Mouse (Mus musculus) liver, embryonic 16.5 days (tissue): ENCODE results near the gene Ppfia3. TPM values are rescaled to one million over a fixed set of nuclear protein-coding genes. Genes with fewer than 3 reads are reported as not detected.
A peak's percentile ranks its signal among the peaks of the same experiment; 100 is the strongest.
"Not testable (repeated sequence)": the region's sequence is repeated elsewhere in the genome, so short reads cannot be mapped to it uniquely, and the experiment has no call there.

Source experiments
- ATAC-seq: fragments of 200-750 bp; cut with Nextera tagmentation; 2 replicates; pipeline ENCODE4 v1.8.0; 2017; ENCODE audit warnings: low read depth, mild to moderate bottlenecking, moderate number of reproducible peaks, moderate library complexity
- H3K27ac ChIP-seq: fragments of 300-500 bp; sonication (generic); 2 replicates; pipeline ENCODE4 v1.5.1; 2014; ENCODE audit warnings: mild to moderate bottlenecking, low read length
- H3K27me3 ChIP-seq: fragments of 300-500 bp; sonication (generic); 2 replicates; pipeline ENCODE4 v1.6.1; 2014; ENCODE audit warnings: low read depth, low read length, mixed read lengths; ENCODE audit not compliant: control insufficient read depth, insufficient read depth
- H3K36me3 ChIP-seq: fragments of 300-500 bp; sonication (generic); 2 replicates; pipeline ENCODE4 v1.6.1; 2014; ENCODE audit warnings: mild to moderate bottlenecking; ENCODE audit not compliant: control insufficient read depth, insufficient read depth
- H3K4me1 ChIP-seq: fragments of 300-500 bp; sonication (generic); 2 replicates; pipeline ENCODE4 v1.6.1; 2014; ENCODE audit warnings: low read depth, low read length, mixed read lengths; ENCODE audit not compliant: control insufficient read depth
- H3K4me2 ChIP-seq: fragments of 300-500 bp; sonication (generic); 2 replicates; pipeline ENCODE4 v1.6.1; 2014; ENCODE audit warnings: low read depth, low read length, mixed read lengths
- H3K4me3 ChIP-seq: fragments of 300-500 bp; sonication (generic); 2 replicates; pipeline ENCODE4 v1.5.1; 2014; ENCODE audit warnings: low read depth, mild to moderate bottlenecking, low read length
- H3K9ac ChIP-seq: fragments of 300-500 bp; sonication (generic); 2 replicates; pipeline ENCODE4 v1.6.1; 2014; ENCODE audit warnings: low read depth, low read length
- H3K9me3 ChIP-seq: fragments of 300-500 bp; sonication (generic); replicated peaks from 2 replicates; pipeline ENCODE4 v1.6.1; 2016; ENCODE audit warnings: low read length; ENCODE audit not compliant: control insufficient read depth
- WGBS: fragments of 180-500 bp; shearing (Covaris S2); extraction: QIAGEN DNeasy Blood & Tissue Kit; methylation state at CpG from one replicate; pipeline ENCODE4 v1.1.7; 2014; ENCODE audit not compliant: insufficient replicate concordance; 5-methylcytosine and 5-hydroxymethylcytosine counted together
- polyA plus RNA-seq: library from polyadenylated mRNA; unstranded; fragments of >200 nt; fragmentation: Nextera tagmentation; extraction: Ambion mirVana; gene quantifications from 2 replicates; pipeline ENCODE4 v1.2.1, GENCODE M21; 2015

Gene Ppfia3
- polyA plus RNA-seq, 1 experiment from 2014 or later: 0.19 TPM

DNA sequence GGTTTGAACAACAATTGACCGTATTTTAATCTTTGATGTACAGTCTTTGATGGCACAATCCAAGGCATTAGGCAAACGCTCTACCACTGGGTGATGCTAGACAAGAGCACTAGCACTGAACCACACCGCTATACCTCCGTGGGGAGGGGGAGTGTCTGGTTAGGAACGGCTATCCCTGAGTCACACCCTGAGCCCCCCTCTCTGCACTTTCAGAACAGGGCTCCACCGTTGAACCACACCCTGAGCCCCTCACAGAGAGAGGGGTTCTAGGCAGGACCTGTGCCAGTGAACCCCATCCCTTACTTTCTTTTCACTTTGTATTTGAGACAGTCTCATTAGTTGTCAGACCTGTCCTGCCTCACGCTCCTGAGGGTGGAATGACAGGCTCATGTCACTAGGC is 41.5 kb upstream of the Ppfia3 start:
- Histone ChIP-seq H3K27ac (no peak overlapping the region), H3K27me3 (peaks cover 79% of the 10 kb centered on the region), H3K9ac (no peak overlapping the region), H3K9me3 (no peaks in the 10 kb centered on the region), H3K36me3 (no peaks in the 10 kb centered on the region), H3K4me1 (peaks cover 3% of the 10 kb centered on the region), H3K4me3 (no peak overlapping the region), H3K4me2 (no peak overlapping the region)
- WGBS: 59% methylated on average over 7 of the region's 7 CpGs
- ATAC-seq: no peak

DNA sequence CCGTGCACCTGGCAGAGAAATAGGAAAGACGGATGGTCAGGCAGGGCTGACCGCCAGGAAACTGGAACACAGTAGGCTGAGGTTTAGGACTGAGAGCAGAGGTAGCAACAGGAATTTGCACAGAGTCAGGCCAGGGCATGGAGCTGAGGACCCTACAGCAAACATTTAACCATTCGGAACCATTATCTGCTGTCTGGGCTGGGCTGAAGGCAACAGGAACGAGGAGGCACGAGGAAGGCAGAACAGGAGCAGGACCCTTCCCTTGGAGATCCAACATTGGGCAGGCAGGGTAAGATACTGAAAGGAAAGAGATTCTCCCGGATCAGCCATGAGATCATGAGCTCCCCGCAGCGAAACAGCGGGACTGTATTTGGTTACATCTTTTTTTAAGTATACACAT is 41.0 kb upstream of the Ppfia3 start:
- no peak overlapping the region for H3K9ac ChIP-seq
- WGBS: 62% methylated on average over 10 of the region's 10 CpGs
- H3K4me3 ChIP-seq: no peak overlapping the region
- H3K4me1 ChIP-seq: peaks cover 3% of the 10 kb centered on the region
- ATAC-seq: no peak
- no peaks in the 10 kb centered on the region for H3K36me3 ChIP-seq
- H3K9me3 ChIP-seq: no peaks in the 10 kb centered on the region
- H3K27me3 ChIP-seq: peaks cover 74% of the 10 kb centered on the region
- no peak overlapping the region for H3K4me2 ChIP-seq
- H3K27ac ChIP-seq: no peak overlapping the region

DNA sequence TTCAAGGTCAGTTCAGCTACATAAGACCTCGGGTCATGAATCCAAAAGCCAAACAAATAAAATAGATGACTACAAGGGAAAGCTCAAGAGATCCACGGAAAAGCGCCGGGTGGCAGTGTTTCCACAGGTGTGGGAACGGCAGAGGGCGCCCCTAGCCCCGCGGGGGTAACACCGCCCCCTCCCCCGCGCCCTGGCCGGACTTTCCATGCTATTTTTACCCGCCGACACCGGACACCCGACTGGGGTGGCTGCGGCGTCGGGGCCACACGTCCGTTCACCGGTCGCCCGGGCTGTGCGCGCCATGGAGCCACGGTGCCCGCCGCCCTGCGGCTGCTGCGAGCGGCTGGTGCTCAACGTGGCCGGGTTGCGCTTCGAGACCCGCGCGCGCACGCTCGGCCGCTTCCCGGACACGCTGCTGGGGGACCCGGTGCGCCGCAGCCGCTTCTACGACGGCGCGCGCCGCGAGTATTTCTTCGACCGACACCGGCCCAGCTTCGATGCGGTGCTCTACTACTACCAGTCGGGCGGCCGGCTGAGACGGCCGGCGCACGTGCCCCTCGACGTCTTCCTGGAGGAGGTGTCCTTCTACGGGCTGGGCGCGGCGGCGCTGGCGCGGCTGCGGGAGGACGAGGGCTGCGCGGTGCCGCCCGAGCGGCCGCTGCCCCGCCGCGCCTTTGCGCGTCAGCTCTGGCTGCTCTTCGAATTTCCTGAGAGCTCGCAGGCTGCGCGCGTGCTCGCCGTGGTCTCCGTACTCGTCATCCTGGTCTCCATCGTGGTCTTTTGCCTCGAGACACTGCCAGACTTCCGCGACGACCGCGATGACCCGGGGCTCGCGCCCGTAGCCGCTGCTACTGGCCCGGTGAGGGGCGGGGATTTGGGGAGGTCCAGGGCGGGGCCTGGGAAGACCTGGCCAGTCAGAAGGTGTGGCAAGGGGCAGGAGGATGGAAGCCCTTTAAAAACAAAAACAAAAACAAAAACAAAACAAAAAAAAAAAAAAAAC is 39.6 kb upstream of the Ppfia3 start:
- 1% methylated on average over 104 of the region's 114 CpGs for WGBS
- H3K9me3 ChIP-seq: no peaks in the 10 kb centered on the region
- no peak for ATAC-seq
- peak overlapping the region; percentile 56 for H3K4me2 ChIP-seq
- H3K36me3 ChIP-seq: no peaks in the 10 kb centered on the region
- no peak overlapping the region for H3K9ac ChIP-seq
- H3K4me3 ChIP-seq: peak overlapping the region; percentile 36
- H3K27me3 ChIP-seq: peaks cover 64% of the 10 kb centered on the region
- H3K4me1 ChIP-seq: peaks cover 3% of the 10 kb centered on the region
- no peak overlapping the region for H3K27ac ChIP-seq

- WGBS: 10% methylated on average over 28 of the region's 28 CpGs
- Histone ChIP-seq H3K27ac (no peak within 1 kb of the TSS), H3K36me3 (no peaks in the 10 kb centered on the region), H3K27me3 (peaks cover 54% of the 10 kb centered on the region), H3K9ac (no peak within 1 kb of the TSS), H3K4me3 (peak within 1 kb of the TSS; percentile 36), H3K9me3 (no peaks in the 10 kb centered on the region), H3K4me2 (peak within 1 kb of the TSS; percentile 56), H3K4me1 (peaks cover 3% of the 10 kb centered on the region)
- ATAC-seq: no peak
Observed at GRCm38 (mm10) chr7:45405091-45406075, 38.6 kb upstream of the Ppfia3 start, which contains the start of gene Kcna7. Kcna7 (plus strand) TSS chr7:45405653.

- no peak overlapping the region for H3K9ac ChIP-seq
- no peak for ATAC-seq
- peaks cover 3% of the 10 kb centered on the region for H3K4me1 ChIP-seq
- peaks cover 39% of the 10 kb centered on the region for H3K27me3 ChIP-seq
- H3K9me3 ChIP-seq: no peaks in the 10 kb centered on the region
- 31% methylated on average over 6 of the region's 6 CpGs for WGBS
- H3K27ac ChIP-seq: no peak overlapping the region
- H3K4me3 ChIP-seq: no peak overlapping the region
- no peaks in the 10 kb centered on the region for H3K36me3 ChIP-seq
- H3K4me2 ChIP-seq: no peak overlapping the region
Observed at GRCm38 (mm10) chr7:45403532-45404261, 36.9 kb upstream of the Ppfia3 start.

GRCm38 (mm10) chr7:45401521-45402085 is 34.8 kb upstream of the Ppfia3 start:
- Histone ChIP-seq H3K9me3 (no peaks in the 10 kb centered on the region), H3K4me1 (peaks cover 6% of the 10 kb centered on the region), H3K27ac (no peak overlapping the region), H3K9ac (no peak overlapping the region), H3K4me2 (no peak overlapping the region), H3K27me3 (peaks cover 18% of the 10 kb centered on the region), H3K4me3 (no peak overlapping the region), H3K36me3 (no peaks in the 10 kb centered on the region)
- 68% methylated on average over 10 of the region's 10 CpGs for WGBS
- ATAC-seq: no peak

- no peak overlapping the region for H3K9ac ChIP-seq
- H3K9me3 ChIP-seq: no peaks in the 10 kb centered on the region
- no peak overlapping the region for H3K4me2 ChIP-seq
- WGBS: 53% methylated on average over 2 of the region's 2 CpGs
- no peak overlapping the region for H3K4me3 ChIP-seq
- 0 out of 2 replicates have a peak, but pooled peaks cover 2% of the 10 kb centered on the region for H3K27me3 ChIP-seq
- ATAC-seq: no peak
- H3K4me1 ChIP-seq: peaks cover 18% of the 10 kb centered on the region
- H3K27ac ChIP-seq: no peak overlapping the region
- H3K36me3 ChIP-seq: peaks cover 17% of the 10 kb centered on the region
Observed at GRCm38 (mm10) chr7:45396787-45397186, 30.0 kb upstream of the Ppfia3 start.

DNA sequence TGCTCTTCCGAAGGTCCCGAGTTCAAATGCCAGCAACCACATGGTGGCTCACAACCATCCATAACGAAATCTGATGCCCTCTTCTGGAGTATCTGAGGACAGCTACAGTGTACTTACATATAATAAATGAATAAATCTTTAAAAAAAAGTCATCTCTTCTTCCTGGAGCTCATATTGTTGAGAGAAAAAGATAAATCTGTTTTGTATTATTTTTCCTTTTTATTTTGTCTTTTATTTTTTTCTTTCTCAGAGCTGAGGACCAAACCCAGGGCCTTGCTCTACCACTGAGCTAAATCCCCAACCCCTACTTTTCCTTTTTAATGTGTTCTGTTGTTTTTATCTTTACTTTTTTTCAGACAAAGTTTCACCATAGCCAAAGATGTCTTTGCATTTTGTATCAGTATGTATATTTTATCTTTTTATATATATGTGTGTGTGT is 29.5 kb upstream of the Ppfia3 start:
- 3% methylated on average over 3 of the region's 3 CpGs for WGBS

More for the DNA sequence above, 29.5 kb upstream of the Ppfia3 start:
- Histone ChIP-seq H3K9ac (peak overlapping the region; percentile 71), H3K27ac (peak overlapping the region; percentile 94), H3K4me2 (peak overlapping the region; percentile 86), H3K4me3 (peak overlapping the region; percentile 86), H3K36me3 (peaks cover 20% of the 10 kb centered on the region), H3K4me1 (peaks cover 18% of the 10 kb centered on the region)
- ATAC-seq: peak; percentile 33
- H3K9me3 ChIP-seq, H3K27me3 ChIP-seq: not testable (repeated sequence)
